8 mouse cellular contexts compared by ENCODE assay signal in the genomic region with DNA sequence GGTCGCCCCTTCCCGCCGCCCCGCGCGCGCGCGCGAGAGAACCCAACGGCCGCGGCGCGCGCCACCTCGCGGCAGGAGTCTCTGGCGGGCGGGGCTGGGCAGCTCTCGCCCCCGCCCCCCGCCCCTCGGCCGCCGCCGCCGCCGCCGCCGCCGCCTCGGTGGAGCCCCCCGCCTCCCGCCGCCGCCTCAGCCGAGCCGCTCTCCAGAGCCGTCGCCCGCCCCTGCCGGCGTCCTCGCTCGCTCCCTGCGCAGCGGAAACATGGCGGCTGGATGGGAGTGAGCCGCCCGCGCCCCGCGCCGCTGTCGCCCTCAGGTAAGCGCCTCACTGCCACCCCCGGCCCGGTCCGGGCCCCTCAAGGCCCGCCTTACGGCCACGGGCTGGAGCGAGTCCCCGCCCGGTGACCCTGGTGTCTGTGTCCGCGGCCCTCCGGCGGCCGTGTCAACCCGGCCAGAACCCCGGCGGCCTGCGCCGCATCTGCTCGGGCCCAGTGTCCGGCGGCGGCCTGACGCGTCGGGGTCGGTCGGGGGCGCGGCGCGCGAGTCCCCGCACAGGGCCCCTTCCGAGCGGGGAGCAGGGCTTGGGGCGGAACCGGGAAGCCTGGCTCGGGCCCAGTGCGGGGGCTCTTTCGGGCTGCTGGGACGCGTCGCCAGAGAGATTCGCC. TPM values are rescaled to one million over a fixed set of nuclear protein-coding genes. Genes with fewer than 3 reads are reported as not detected.
DNase-seq lines count a peak whose midpoint lies in the region; ATAC-seq and TF ChIP-seq lines count a peak whose summit lies in the region.

Gene Scmh1 (plus strand): TSS at position 138 of the 662 bp plus-strand sequence.

- H3K9ac ChIP-seq in ES-Bruce4 (ENCODE audit: low read depth, poor library complexity, severe bottlenecking) = peak within 1 kb of the TSS; percentile 99
- H3K9ac ChIP-seq in forebrain, embryonic 14.5 days (ENCODE audit: low read length) = peak within 1 kb of the TSS; percentile 98
- H3K9ac ChIP-seq in heart, postnatal 0 days (replicated peaks; ENCODE audit: low read depth, low read length) = peak within 1 kb of the TSS; percentile 98
- peak within 1 kb of the TSS; percentile 94 for H3K9ac ChIP-seq in liver, embryonic 16.5 days (ENCODE audit: low read depth, low read length)
- H3K9ac ChIP-seq in neural tube, embryonic 12.5 days = peak within 1 kb of the TSS; percentile 99

- 0% methylated on average over 40 of the region's 102 CpGs for WGBS in forebrain, embryonic 14.5 days
- WGBS in heart, postnatal 0 days = under 1% methylated on average over 73 of the region's 102 CpGs
- WGBS in liver, embryonic 16.5 days (ENCODE audit: insufficient replicate concordance) = under 1% methylated on average over 62 of the region's 102 CpGs
- WGBS in neural tube, embryonic 12.5 days = under 1% methylated on average over 85 of the region's 102 CpGs

- H3K27me3 ChIP-seq in ES-Bruce4 (ENCODE audit: control insufficient read depth, insufficient read depth, low read length, poor library complexity, severe bottlenecking) = no peaks in the 10 kb centered on the region
- H3K27me3 ChIP-seq in forebrain, embryonic 14.5 days (replicated peaks; ENCODE audit: control insufficient read depth, insufficient read depth, low read length) = no peaks in the 10 kb centered on the region
- no peaks in the 10 kb centered on the region for H3K27me3 ChIP-seq in heart, postnatal 0 days (ENCODE audit: control insufficient read depth, insufficient read depth, low read length)
- no peaks in the 10 kb centered on the region for H3K27me3 ChIP-seq in liver, embryonic 16.5 days (ENCODE audit: control insufficient read depth, insufficient read depth, low read depth, low read length)
- no peaks in the 10 kb centered on the region for H3K27me3 ChIP-seq in neural tube, embryonic 12.5 days (replicated peaks)
- no peaks in the 10 kb centered on the region for H3K27me3 ChIP-seq in testis, adult 2 months (ENCODE audit: control insufficient read depth, insufficient read depth, low read length)

- no peak for TF ChIP-seq POLR2A in ES-Bruce4 (IDR thresholded peaks at IDR 0.05; ENCODE audit: insufficient read depth, low read length)
- TF ChIP-seq POLR2A in testis, adult 2 months (IDR thresholded peaks at IDR 0.05; ENCODE audit: control insufficient read depth, low read depth, low read length) = peak; percentile 45

- no peak for TF ChIP-seq CTCF in ES-Bruce4 (IDR thresholded peaks at IDR 0.05; ENCODE audit: low read depth, low read length)
- TF ChIP-seq CTCF in heart, postnatal 0 days (IDR thresholded peaks at IDR 0.05; ENCODE audit: low read depth) = no peak
- TF ChIP-seq CTCF in testis, adult 2 months (IDR thresholded peaks at IDR 0.05; ENCODE audit: control insufficient read depth, insufficient read depth, insufficient replicate concordance, low read depth, low read length) = no peak

- no peaks in the 10 kb centered on the region for H3K36me3 ChIP-seq in ES-Bruce4 (ENCODE audit: control insufficient read depth, insufficient read depth, low read length, poor library complexity, severe bottlenecking)
- H3K36me3 ChIP-seq in forebrain, embryonic 14.5 days (ENCODE audit: control insufficient read depth, insufficient read depth, low read length) = no peaks in the 10 kb centered on the region
- no peaks in the 10 kb centered on the region for H3K36me3 ChIP-seq in heart, postnatal 0 days (replicated peaks; ENCODE audit: control insufficient read depth, insufficient read depth, low read length)
- no peaks in the 10 kb centered on the region for H3K36me3 ChIP-seq in liver, embryonic 16.5 days (ENCODE audit: control insufficient read depth, insufficient read depth)
- H3K36me3 ChIP-seq in neural tube, embryonic 12.5 days = no peaks in the 10 kb centered on the region
- H3K36me3 ChIP-seq in testis, adult 2 months (ENCODE audit: control insufficient read depth, insufficient read depth, low read length) = no peaks in the 10 kb centered on the region

- no peak for TF ChIP-seq EP300 in ES-Bruce4 (IDR thresholded peaks at IDR 0.05; ENCODE audit: insufficient read depth, low read depth, low read length)
- TF ChIP-seq EP300 in heart, postnatal 0 days (IDR thresholded peaks at IDR 0.05; ENCODE audit: low read depth) = no peak

- peak within 1 kb of the TSS; percentile 81 for H3K4me3 ChIP-seq in ES-Bruce4 (ENCODE audit: low read depth, low read length)
- H3K4me3 ChIP-seq in forebrain, embryonic 14.5 days (ENCODE audit: low read depth, low read length) = peak within 1 kb of the TSS; percentile 96
- H3K4me3 ChIP-seq in heart, postnatal 0 days (ENCODE audit: low read depth, low read length) = peak within 1 kb of the TSS; percentile 98
- peak within 1 kb of the TSS; percentile 97 for H3K4me3 ChIP-seq in liver, embryonic 16.5 days (ENCODE audit: low read depth, low read length)
- H3K4me3 ChIP-seq in neural tube, embryonic 12.5 days = peak within 1 kb of the TSS; percentile 99
- peak within 1 kb of the TSS; percentile 99 for H3K4me3 ChIP-seq in testis, adult 2 months (ENCODE audit: control insufficient read depth, low read depth, low read length)

- H3K4me2 ChIP-seq in forebrain, embryonic 14.5 days (ENCODE audit: low read length) = peak within 1 kb of the TSS; percentile 51
- H3K4me2 ChIP-seq in heart, postnatal 0 days (ENCODE audit: low read depth, low read length) = peak within 1 kb of the TSS; percentile 69
- peak within 1 kb of the TSS; percentile 70 for H3K4me2 ChIP-seq in liver, embryonic 16.5 days (ENCODE audit: low read depth, low read length)
- peak within 1 kb of the TSS; percentile 73 for H3K4me2 ChIP-seq in neural tube, embryonic 12.5 days (replicated peaks)

- H3K4me1 ChIP-seq in ES-Bruce4 (ENCODE audit: control insufficient read depth, insufficient read depth, low read length) = no peaks in the 10 kb centered on the region
- H3K4me1 ChIP-seq in forebrain, embryonic 14.5 days (ENCODE audit: control insufficient read depth, insufficient read depth, low read length) = peaks cover 11% of the 10 kb centered on the region
- H3K4me1 ChIP-seq in heart, postnatal 0 days (ENCODE audit: control insufficient read depth, insufficient read depth) = peaks cover 19% of the 10 kb centered on the region; the same call in 1 of the 2 replicates
- H3K4me1 ChIP-seq in liver, embryonic 16.5 days (ENCODE audit: control insufficient read depth, low read depth, low read length) = peaks cover 23% of the 10 kb centered on the region
- peaks cover 18% of the 10 kb centered on the region; the same call in 1 of the 2 replicates for H3K4me1 ChIP-seq in neural tube, embryonic 12.5 days
- H3K4me1 ChIP-seq in testis, adult 2 months (ENCODE audit: control insufficient read depth, insufficient read depth, low read length) = peaks cover 9% of the 10 kb centered on the region

- H3K27ac ChIP-seq in ES-Bruce4 (ENCODE audit: insufficient read depth, low read length) = no peak within 1 kb of the TSS; the same call in 1 of the 2 replicates
- peak within 1 kb of the TSS; percentile 91 for H3K27ac ChIP-seq in forebrain, embryonic 14.5 days (ENCODE audit: low read depth, low read length)
- H3K27ac ChIP-seq in heart, postnatal 0 days (ENCODE audit: low read depth) = peak within 1 kb of the TSS; percentile 98
- peak within 1 kb of the TSS; percentile 90 for H3K27ac ChIP-seq in liver, embryonic 16.5 days (ENCODE audit: low read length)
- H3K27ac ChIP-seq in neural tube, embryonic 12.5 days = peak within 1 kb of the TSS; percentile 88
- H3K27ac ChIP-seq in testis, adult 2 months (ENCODE audit: control insufficient read depth, insufficient read depth, low read depth, low read length) = peak within 1 kb of the TSS; percentile 99

- DNase-seq in cerebellum, adult 11 months = peak; percentile 61
- peak; percentile 89 for DNase-seq in forebrain, embryonic 14.5 days (ENCODE audit: low spot score)
- DNase-seq in heart, postnatal 0 days (ENCODE audit: low spot score) = peak; percentile 67
- DNase-seq in kidney, postnatal 36 days = peak; percentile 51 to 86

- ATAC-seq in forebrain, embryonic 14.5 days = peak; percentile 88
- peak; percentile 88 for ATAC-seq in heart, postnatal 0 days (ENCODE audit: insufficient read depth, low read depth)
- ATAC-seq in liver, embryonic 16.5 days (ENCODE audit: low read depth) = peak; percentile 72
- peak; percentile 86 for ATAC-seq in neural tube, embryonic 12.5 days (ENCODE audit: low FRiP score, low read depth)

- H3K9me3 ChIP-seq in ES-Bruce4 (replicated peaks; ENCODE audit: control insufficient read depth, insufficient read depth, low read length, poor library complexity, severe bottlenecking) = no peaks in the 10 kb centered on the region
- H3K9me3 ChIP-seq in forebrain, embryonic 14.5 days (replicated peaks; ENCODE audit: control insufficient read depth, low read length) = no peaks in the 10 kb centered on the region
- no peaks in the 10 kb centered on the region for H3K9me3 ChIP-seq in heart, postnatal 0 days (replicated peaks; ENCODE audit: control insufficient read depth, low read length)
- no peaks in the 10 kb centered on the region for H3K9me3 ChIP-seq in liver, embryonic 16.5 days (replicated peaks; ENCODE audit: control insufficient read depth, low read length)
- no peaks in the 10 kb centered on the region for H3K9me3 ChIP-seq in neural tube, embryonic 12.5 days

RNA-seq across cellular contexts. Expression of gene Scmh1, which starts in this region (rescaled TPM):
- 40.3 and 42.5 TPM in 2 replicates for polyA plus RNA-seq in ES-Bruce4 (2011; ENCODE audit: insufficient read depth, insufficient read length, low read depth, missing spikeins)
- polyA plus RNA-seq in forebrain, embryonic 14.5 days (2014; fragmentation: Nextera tagmentation; extraction: Ambion mirVana) = 38.8 and 55.8 TPM in 2 replicates
- total RNA-seq in heart, postnatal 0 days (2014; rRNA removed; ENCODE audit: low replicate concordance) = 26.8 and 28.3 TPM in 2 replicates
- polyA plus RNA-seq in heart, postnatal 0 days (2015; fragmentation: Nextera tagmentation; extraction: Ambion mirVana) = 49.8 and 51.5 TPM in 2 replicates
- polyA plus RNA-seq in liver, embryonic 16.5 days (2015; fragmentation: Nextera tagmentation; extraction: Ambion mirVana) = 9.6 and 10.1 TPM in 2 replicates
- 82.6 and 90.0 TPM in 2 replicates for polyA plus RNA-seq in neural tube, embryonic 12.5 days (2016; fragmentation: Nextera tagmentation; extraction: Ambion mirVana)
- 120 and 122 TPM in 2 replicates for polyA plus RNA-seq in testis, adult 2 months (2012; rRNA removed)
